Mouse (Mus musculus) adipocyte (in vitro differentiated cells): Measurements from ENCODE around the gene Nt5c2.

Experiments
- DNase-seq: peaks from one replicate; pipeline ENCODE4 v3.0.0-alpha.2; 2016; ENCODE audit warnings: low spot score

The Nt5c2 gene

GRCm38 (mm10) chr19:46966330-46966729, 48.6 kb downstream of the Nt5c2 start:
- DNase-seq = peak; percentile 45

GRCm38 (mm10) chr19:46965496-46965895, 49.5 kb downstream of the Nt5c2 start:
- DNase-seq = no peak

DNA sequence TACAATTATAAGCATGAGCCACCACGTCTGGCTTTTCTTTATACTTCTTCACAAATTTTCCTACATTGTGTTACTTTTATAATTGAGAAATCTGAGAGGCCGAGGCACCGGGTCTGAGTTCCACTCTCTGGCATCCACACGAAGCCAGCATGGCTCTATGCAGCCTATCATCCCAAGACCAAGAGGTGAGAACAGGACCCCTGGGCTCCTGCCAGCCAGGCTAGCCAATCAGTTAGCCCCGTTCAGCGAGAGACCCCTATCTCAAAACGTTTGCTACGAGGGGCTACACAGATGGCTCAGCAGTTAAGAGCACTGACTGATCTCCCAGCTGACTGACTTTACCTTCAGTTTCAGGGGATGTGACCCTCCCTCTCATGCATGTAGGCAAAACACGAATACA, 50.6 kb downstream of the Nt5c2 start:
- DNase-seq = no peak

- no peak for DNase-seq
Observed at GRCm38 (mm10) chr19:46963440-46963839, 51.5 kb downstream of the Nt5c2 start.

GRCm38 (mm10) chr19:46962841-46963240, 52.1 kb downstream of the Nt5c2 start:
- DNase-seq = peak; percentile 50

DNA sequence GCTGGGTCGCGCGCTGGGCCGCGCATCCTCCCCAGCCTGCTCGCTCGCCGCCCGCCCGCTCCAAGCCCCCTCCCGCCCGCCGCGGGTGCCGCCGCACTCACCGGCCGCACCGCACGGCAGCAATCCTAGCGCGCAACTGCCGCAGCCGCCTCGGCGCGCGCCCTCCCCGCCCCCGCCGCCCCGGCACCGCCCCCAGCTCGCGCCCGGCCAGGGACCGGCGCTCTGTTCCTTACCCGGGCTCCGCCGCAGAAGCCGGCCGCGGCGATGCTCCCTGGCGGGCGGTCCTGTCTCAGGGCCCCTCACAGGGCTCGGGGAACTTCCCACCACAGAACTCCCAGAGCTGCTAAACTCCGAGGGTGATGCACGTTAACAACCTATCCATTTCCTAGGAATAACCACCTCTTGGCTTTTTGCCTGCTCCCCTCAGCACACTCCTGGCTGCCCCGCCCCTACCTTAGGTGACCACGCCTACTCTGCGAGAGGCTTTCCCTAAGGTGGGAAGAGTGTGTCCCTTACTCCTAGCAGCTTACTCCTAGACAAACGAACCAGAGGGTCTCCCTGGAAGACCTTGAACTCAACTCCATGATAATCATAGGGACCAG, 52.7 kb downstream of the Nt5c2 start:
- DNase-seq = peak; percentile 84

GRCm38 (mm10) chr19:46961652-46962051, 53.3 kb downstream of the Nt5c2 start:
- DNase-seq = peak; percentile 81

- DNase-seq = no peak
Observed at GRCm38 (mm10) chr19:46961047-46961651, 53.8 kb downstream of the Nt5c2 start.

DNA sequence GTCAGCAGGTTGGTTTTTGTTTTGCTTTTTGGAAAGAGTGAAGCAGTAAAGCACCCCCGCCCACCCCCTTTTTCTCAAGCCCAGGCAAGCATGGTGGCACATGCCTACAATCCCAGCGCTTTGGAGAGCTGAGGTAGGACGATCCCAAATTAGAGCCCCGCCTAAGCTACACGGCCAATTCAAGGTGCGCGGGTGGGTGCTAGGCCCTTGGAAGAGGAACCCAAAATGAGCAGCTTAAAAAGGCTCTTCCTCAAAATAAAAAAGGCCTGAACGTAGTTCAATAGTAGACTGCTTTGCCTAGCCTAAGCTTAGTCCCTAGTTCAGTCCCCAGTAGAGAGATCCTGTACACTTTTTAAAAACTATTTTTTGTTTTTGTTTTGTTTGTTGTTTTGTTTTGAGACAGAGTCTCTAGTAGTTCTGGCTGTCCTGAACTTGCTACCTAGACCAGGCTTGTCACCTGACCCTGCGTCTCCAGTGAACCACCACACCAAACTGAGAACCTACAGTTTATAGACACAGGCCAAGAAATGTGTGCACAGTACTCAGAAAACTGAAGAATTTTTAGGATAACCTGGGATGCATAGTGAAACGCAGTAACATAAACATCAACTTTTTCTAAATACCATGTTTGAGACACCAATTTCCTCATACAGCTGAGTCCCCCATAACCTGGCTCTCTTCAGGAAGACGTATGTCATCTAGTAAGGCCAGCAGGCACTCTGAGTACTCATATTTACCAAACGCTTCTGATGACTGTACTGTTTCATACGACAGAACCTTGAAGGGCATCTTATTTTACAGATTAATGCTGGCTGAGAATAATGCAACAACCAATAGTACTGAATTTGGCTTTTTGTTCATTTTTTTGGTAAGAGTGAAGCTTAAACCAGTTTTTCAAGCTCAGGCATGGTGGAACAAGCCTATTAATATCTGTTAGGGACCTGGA, 54.6 kb downstream of the Nt5c2 start:
- no peak for DNase-seq

DNA sequence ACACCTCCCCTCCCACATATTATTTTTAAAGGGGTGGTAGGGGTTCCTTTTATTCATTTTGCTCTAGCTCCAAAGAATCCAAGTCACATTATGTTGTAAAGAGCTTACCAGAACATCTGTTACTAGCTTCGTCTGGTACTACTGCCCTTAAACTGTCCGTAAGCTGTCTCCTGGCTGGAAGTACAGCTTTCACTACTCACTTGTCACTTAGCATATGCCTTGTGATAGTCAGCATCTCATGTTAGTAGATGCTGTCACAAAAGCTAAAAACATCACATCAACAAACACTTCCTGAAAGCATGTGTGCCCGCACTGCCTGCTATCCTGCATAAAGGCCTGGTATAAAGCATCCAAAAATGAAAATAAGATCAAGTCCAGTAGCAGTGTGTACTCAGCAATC, 55.4 kb downstream of the Nt5c2 start:
- no peak for DNase-seq

DNA sequence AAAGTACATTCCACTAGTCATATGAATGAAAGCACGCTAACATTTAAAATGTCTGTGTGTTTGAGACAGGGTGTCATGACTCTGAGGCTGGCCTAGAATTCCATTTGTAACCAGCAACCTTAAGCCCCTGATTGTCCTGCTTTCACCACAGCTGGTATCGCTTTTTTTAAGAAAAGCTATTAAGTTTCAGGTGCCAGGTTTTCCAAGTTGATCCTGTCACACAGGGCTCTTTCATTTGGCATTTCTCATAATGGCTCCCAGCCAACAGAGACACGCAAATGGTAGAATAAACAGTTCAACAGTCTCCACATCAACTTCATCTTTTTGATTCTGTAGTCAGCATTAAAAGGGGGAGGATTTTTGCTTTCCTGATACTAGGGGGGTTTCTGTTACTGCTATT, 56.4 kb downstream of the Nt5c2 start:
- DNase-seq = no peak

DNA sequence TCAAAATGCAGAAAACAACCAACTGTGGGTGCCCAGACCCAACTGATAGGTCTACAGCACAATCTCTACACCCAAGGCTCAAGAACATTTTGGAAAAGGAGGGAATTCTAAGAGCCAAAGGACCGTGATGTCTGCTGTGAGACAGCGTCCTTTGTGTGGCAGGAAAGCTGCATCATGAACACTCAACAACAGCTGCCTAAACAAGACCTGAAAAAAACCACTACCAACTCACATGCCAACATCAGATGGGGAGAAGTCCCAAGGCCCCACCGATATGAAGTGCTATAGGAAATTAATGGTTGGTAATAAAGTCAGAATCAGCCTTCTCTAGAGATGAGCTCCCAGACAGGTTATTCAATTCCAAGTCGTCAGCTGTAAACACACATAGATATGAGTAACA, 57.0 kb downstream of the Nt5c2 start:
- no peak for DNase-seq

DNA sequence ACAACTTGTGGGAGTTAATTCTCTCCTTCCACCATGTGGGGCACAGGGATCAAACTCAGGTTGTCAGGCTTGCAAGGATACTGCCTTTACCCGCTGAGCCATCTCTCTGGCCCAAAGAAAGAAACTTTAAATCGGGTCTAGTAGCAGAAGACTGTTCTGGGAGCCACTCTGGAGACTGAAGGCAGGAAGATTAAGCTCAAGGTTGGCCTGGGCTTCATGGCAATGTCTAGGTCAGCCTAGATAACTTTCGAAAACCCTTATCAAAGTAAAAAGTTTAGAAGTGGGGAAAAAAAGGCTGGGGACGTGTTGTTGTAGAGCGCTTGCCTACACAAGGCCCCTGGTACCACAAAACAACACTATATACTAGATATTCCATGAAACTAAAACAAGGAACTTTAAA, 58.0 kb downstream of the Nt5c2 start:
- DNase-seq = no peak

GRCm38 (mm10) chr19:46956410-46956809, 58.5 kb downstream of the Nt5c2 start:
- DNase-seq = no peak

GRCm38 (mm10) chr19:46955630-46956029, 59.3 kb downstream of the Nt5c2 start:
- no peak for DNase-seq

DNA sequence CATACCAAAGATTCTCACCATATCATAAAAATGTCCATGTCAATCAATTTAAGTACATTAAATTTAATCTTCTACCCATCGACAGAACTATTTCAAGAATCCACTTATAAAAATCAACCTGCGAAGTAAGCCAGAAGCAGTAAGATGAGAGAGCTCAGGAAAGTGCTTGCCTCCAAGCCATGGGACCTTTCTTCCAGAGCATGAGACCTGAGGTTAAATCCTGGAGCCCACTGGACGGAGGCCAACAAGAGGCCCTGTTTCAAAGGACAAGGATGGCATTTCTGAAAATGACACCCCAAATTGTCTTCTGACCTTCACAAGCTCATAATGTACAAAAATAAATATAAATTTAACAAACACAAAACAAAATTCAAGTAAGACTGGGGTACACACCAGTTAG, 61.4 kb downstream of the Nt5c2 start:
- no peak for DNase-seq

GRCm38 (mm10) chr19:46952986-46953385, 62.0 kb downstream of the Nt5c2 start:
- DNase-seq = no peak

GRCm38 (mm10) chr19:46944341-46944740, 70.6 kb downstream of the Nt5c2 start:
- no peak for DNase-seq

DNA sequence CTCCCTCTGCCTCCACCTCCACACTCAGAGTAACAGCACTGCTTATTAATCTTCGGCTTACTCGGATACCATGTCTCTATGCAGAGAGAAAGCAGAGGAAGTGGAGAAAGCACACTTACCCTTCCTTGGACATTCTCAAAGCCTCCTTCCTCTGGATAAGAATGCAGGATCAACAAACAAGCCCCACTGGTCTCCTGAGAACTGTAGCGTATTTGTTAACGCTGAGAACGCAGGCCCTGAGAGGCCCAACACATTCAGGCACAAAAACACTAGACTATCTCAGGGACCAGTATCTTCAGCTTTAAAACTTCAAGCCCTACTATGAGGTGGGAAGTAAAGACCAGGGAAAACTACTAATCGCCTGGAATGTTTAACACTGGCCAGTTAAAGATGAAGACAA, 77.8 kb downstream of the Nt5c2 start:
- DNase-seq = no peak

GRCm38 (mm10) chr19:46934025-46934424, 80.9 kb downstream of the Nt5c2 start:
- no peak for DNase-seq

DNA sequence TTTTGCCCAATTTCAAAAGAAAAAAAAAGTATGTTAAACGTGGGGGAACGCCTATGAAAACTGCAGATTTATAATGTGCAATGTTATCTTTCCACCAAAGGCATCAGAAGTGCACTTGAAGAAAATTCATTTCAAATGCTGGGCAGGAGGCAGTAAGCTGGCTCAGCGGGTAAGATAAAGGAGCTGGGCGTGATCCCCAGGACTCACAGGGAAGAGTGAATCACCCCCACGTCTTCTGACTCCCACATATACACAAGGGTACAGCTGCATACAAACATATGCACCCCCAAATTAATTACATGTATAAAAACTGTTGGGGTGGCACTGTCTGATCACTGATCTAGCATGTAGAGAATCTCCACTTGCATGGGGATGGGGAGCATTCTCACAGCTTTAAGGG, 82.3 kb downstream of the Nt5c2 start:
- no peak for DNase-seq

DNA sequence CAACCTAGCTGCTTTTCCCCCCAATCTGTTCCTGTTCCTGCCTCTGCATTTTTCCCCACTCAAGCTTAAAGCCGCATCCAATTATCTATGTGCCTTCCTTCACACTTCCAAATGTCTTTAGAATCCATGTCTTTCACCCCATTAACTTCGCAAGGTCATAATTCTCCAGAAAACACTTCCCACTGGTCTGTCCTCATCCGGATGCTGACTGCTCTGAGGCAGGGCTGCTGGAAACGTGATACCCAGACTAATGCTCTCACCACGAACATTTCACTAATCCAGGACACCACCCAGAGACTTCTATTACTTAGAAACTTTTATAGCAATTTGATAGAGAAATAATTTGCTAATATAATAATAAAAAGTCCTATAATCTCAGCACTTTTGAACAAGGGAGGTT, 84.9 kb downstream of the Nt5c2 start:
- DNase-seq = no peak

DNA sequence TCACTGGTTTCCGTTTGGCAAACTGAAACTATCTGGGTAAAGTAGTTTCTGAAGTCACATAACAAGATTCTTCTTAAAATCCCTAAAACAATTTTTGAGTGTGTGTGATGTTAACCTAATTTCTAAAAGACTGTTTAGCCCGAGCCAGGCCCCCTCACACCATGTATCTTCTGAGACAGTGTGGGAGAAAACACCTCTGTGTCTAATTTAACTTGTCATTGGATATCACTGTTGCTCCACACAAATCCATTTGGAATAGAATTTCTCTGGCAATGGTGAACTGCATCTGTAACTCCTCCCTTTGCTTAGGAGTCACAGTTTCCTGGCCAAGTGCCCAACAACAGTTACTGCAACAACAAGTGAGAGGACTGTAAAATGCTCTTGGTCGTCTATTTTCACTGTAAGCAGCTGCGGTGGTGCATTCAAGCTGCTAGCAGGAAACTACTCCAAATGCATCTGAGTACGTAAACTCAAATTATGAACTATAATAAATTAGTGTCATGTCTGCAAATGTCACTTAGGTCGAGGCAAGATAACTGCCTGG, 85.8 kb downstream of the Nt5c2 start:
- peak; percentile 97 for DNase-seq
